Comparison of ENCODE assay signal across 10 mouse cellular contexts in the genomic region with DNA sequence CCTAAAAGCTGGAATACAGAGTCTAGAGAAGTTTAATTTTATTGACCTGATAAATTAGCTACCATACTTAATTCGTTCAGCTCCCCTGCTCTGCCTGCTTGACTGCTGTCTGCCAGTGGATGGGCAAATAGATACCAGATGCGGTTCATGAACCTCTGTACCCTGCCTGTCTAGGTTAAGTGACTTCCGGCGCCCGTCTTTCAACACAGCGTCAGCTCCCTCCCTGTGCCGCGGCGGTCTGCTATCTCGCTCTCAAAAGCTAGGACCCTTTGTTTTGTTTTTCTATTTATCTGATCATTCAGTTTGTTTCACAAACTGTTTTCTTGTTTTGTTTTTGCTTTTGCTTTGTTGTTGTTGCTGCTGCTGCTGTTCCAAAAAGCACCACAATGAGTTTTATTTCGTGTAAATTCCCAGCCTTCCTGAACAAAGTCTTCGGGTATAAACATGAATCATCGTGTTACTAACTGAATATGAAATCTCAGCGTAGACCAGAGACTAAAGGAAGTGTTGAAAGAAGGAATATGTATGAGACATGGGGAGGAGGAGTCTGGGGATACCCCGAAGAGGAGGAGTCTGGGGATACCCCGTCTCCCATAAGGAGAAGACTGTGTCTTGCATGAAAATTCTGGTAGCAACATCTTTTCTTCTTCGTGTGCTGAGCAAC.
A peak's percentile ranks its signal among the peaks of the same experiment; 100 is the strongest.
DNase-seq lines count a peak whose midpoint lies in the region; ATAC-seq lines count a peak whose summit lies in the region.
"Had no signal": no experiment of that assay in that cellular context is flagged by ENCODE, and none has a peak within 500 bp of the region (broad histone marks: within the 10 kb centered on the region; RNA-seq: fewer than 3 reads in every experiment).

No protein-coding gene starts in this region.

- peak overlapping the region; percentile 19 for H3K4me2 ChIP-seq in hindbrain, embryonic 15.5 days
- H3K4me2 ChIP-seq in forebrain, embryonic 15.5 days (replicated peaks), result no peak overlapping the region
- H3K4me2 ChIP-seq: midbrain, embryonic 12.5 days had no signal

- ATAC-seq in frontal cortex, adult (ENCODE audit: low TSS enrichment), result peak; percentile 91
- no peak for ATAC-seq in hindbrain, embryonic 15.5 days (ENCODE audit: low FRiP score, low read depth)
- no peak for ATAC-seq in forebrain, embryonic 15.5 days (replicated peaks)

- no peaks in the 10 kb centered on the region for H3K9me3 ChIP-seq in hindbrain, embryonic 15.5 days
- H3K9me3 ChIP-seq in forebrain, embryonic 15.5 days, result no peaks in the 10 kb centered on the region
- H3K9me3 ChIP-seq: midbrain, embryonic 12.5 days had no signal

- H3K36me3 ChIP-seq in hindbrain, embryonic 15.5 days, result no peaks in the 10 kb centered on the region
- no peaks in the 10 kb centered on the region for H3K36me3 ChIP-seq in forebrain, embryonic 15.5 days
- H3K36me3 ChIP-seq: midbrain, embryonic 12.5 days had no signal

- no peak overlapping the region for H3K27ac ChIP-seq in hindbrain, embryonic 15.5 days (replicated peaks)
- no peak overlapping the region for H3K27ac ChIP-seq in forebrain, embryonic 15.5 days (replicated peaks)
- H3K27ac ChIP-seq: midbrain, embryonic 12.5 days had no signal

- H3K4me3 ChIP-seq in hindbrain, embryonic 15.5 days, result no peak overlapping the region
- no peak overlapping the region for H3K4me3 ChIP-seq in forebrain, embryonic 15.5 days
- H3K4me3 ChIP-seq: midbrain, embryonic 12.5 days had no signal

- no peak for DNase-seq in frontal cortex, postnatal 14 days (ENCODE audit: low spot score in 2 of 2)
- DNase-seq in thymus, postnatal 25 days, result peak; percentile 23
- no peak for DNase-seq in thymus, postnatal 10 days (ENCODE audit: low spot score in 2 of 2)
- DNase-seq in right cerebral cortex, postnatal 10 days (ENCODE audit: low spot score in 2 of 2), result no peak
- no peak for DNase-seq in layer of hippocampus, adult 18-20 months (ENCODE audit: low spot score in 2 of 2)
- DNase-seq: cerebellum, adult 9-10 months had no signal

- no peak overlapping the region for H3K9ac ChIP-seq in hindbrain, embryonic 15.5 days
- no peak overlapping the region for H3K9ac ChIP-seq in forebrain, embryonic 15.5 days (replicated peaks)
- H3K9ac ChIP-seq: midbrain, embryonic 12.5 days had no signal

- WGBS in hindbrain, embryonic 15.5 days, result 60% methylated on average over 17 of the region's 17 CpGs
- 74% methylated on average over 17 of the region's 17 CpGs for WGBS in forebrain, embryonic 15.5 days

- no peaks in the 10 kb centered on the region for H3K4me1 ChIP-seq in hindbrain, embryonic 15.5 days (replicated peaks)
- H3K4me1 ChIP-seq in forebrain, embryonic 15.5 days, result no peaks in the 10 kb centered on the region

- no peaks in the 10 kb centered on the region for H3K27me3 ChIP-seq in hindbrain, embryonic 15.5 days
- no peaks in the 10 kb centered on the region for H3K27me3 ChIP-seq in forebrain, embryonic 15.5 days
- H3K27me3 ChIP-seq: midbrain, embryonic 12.5 days had no signal
